Mouse (Mus musculus) megakaryocyte, embryonic 14.5 days (primary cell): ENCODE measurements around the gene Zfp948. TPM values are rescaled to one million over a fixed set of nuclear protein-coding genes. Genes with fewer than 3 reads are reported as not detected.
A peak's percentile ranks its signal among the peaks of the same experiment; 100 is the strongest.
"Not testable (repeated sequence)": the region's sequence is repeated elsewhere in the genome, so short reads cannot be mapped to it uniquely, and the experiment has no call there.

Source experiments
- H3K27me3 ChIP-seq: replicated peaks from 2 replicates; pipeline ENCODE3; 2012; ENCODE audit warnings: inconsistent platforms
- H3K36me3 ChIP-seq: replicated peaks from 2 replicates; pipeline ENCODE3; 2012; ENCODE audit warnings: low read length, inconsistent platforms, mixed read lengths
- H3K4me1 ChIP-seq: 2 replicates; pipeline ENCODE4 v1.6.1; 2012; ENCODE audit warnings: inconsistent platforms
- H3K4me3 ChIP-seq: replicated peaks from 2 replicates; pipeline ENCODE3; 2012; ENCODE audit warnings: moderate library complexity, mild to moderate bottlenecking, inconsistent platforms
- H3K9me3 ChIP-seq: 2 replicates; pipeline ENCODE4 v1.6.1; 2012; ENCODE audit warnings: inconsistent platforms
- FLI1 ChIP-seq: IDR thresholded peaks from 2 replicates; pipeline ENCODE4 v1.6.1; 2012; ENCODE audit warnings: low read length, inconsistent platforms, mixed read lengths
- GATA1 ChIP-seq: IDR thresholded peaks from 3 replicates; pipeline ENCODE4 v1.6.1; 2012; ENCODE audit warnings: mixed read lengths, low read length, inconsistent platforms, borderline replicate concordance
- polyA plus RNA-seq: library from polyadenylated mRNA; stranded (reverse); fragments of >175 nt; gene quantifications from 2 replicates; pipeline ENCODE4 v1.2.3, GENCODE M21; 2012; ENCODE audit warnings: low replicate concordance; ENCODE audit not compliant: insufficient read depth

Gene Zfp948
- polyA plus RNA-seq, 1 experiment, result 1.5 TPM

DNA sequence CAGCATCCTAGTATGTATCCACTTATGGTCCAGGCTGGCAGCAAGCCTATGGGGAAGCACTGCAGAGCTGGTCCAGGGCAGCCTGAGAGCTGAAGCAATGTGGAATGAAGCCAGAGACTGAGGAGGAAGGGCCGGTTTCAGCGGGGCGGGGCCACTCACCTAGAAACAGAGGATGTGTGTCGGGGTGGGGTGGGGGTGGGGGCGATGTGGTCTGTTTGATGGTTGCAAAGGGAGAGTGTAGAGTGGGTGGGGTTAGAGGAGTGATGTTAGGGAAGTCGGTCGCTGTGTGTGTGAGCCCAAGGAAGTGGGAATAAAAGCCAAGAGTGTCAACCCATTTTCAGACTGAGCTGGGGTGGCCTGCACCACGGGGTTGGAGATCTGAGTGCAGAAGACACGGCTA, 50.5 kb downstream of the Zfp948 start:
- H3K27me3 ChIP-seq, result peaks cover 2% of the 10 kb centered on the region
- 0 out of 2 replicates have a peak, but pooled peaks cover 6% of the 10 kb centered on the region for H3K4me1 ChIP-seq
- H3K36me3 ChIP-seq, result no peaks in the 10 kb centered on the region
- TF ChIP-seq FLI1 (no peak), GATA1 (no peak)
- peak overlapping the region; percentile 12 for H3K4me3 ChIP-seq
- peaks cover 26% of the 10 kb centered on the region for H3K9me3 ChIP-seq

GRCm38 (mm10) chr17:21623647-21624046, 56.8 kb downstream of the Zfp948 start:
- Histone ChIP-seq H3K36me3 (no peaks in the 10 kb centered on the region), H3K9me3 (no peaks in the 10 kb centered on the region), H3K4me3 (no peak overlapping the region), H3K4me1 (no peaks in the 10 kb centered on the region), H3K27me3 (no peaks in the 10 kb centered on the region)
- no peak for TF ChIP-seq GATA1
- no peak for TF ChIP-seq FLI1

DNA sequence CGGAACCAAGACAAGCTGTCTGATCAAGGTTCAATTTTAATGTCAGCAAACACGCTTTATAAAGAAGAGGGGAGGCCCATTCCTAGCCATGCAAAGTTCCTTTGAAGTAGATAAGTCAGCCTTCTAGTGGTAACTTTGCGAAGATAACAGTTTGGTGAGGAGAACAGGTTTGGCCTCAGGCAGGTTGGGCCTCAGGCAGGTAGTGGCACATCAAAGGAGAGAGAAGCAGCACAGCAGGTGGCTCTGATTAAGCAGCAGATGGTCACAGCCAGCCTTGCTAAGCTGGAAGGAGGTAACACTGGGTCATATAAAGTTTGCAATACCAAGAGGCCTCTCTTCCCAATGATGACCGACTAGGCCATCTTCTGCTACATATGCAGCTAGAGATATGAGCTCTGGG, 69.0 kb downstream of the Zfp948 start:
- H3K36me3 ChIP-seq, H3K4me3 ChIP-seq, H3K4me1 ChIP-seq, H3K27me3 ChIP-seq: not testable (repeated sequence)
- peaks cover 28% of the 10 kb centered on the region for H3K9me3 ChIP-seq

Other genes with a start within 250 kb of the Zfp948 start
- not detected in 2 replicates for gene Zfp677, start 183.3 kb upstream of the Zfp948 start, polyA plus RNA-seq
- not detected in 2 replicates for gene Zfp54, start 143.8 kb upstream of the Zfp948 start, polyA plus RNA-seq
- gene Zfp51, start 116.6 kb upstream of the Zfp948 start, polyA plus RNA-seq, result 0.36 TPM in 1 of 2 replicates, not detected in the other
- 2.9 TPM in 1 of 2 replicates, not detected in the other for gene Zfp53, start 78.0 kb upstream of the Zfp948 start, polyA plus RNA-seq
- gene Zfp52, start 31.5 kb upstream of the Zfp948 start, polyA plus RNA-seq, result 1.1 TPM in 1 of 2 replicates, not detected in the other
- gene Zfp983, start 83.6 kb downstream of the Zfp948 start, polyA plus RNA-seq, result 0.17 TPM in 1 of 2 replicates, not detected in the other
- not detected in 2 replicates for gene Gm10226, start 124.9 kb downstream of the Zfp948 start, polyA plus RNA-seq
- 0.04 TPM in 1 of 2 replicates, not detected in the other for gene Zfp760, start 140.7 kb downstream of the Zfp948 start, polyA plus RNA-seq
- 0.72 TPM in 1 of 2 replicates, not detected in the other for gene Zfp229, start 163.8 kb downstream of the Zfp948 start, polyA plus RNA-seq